Mouse (Mus musculus) erythroblast, embryonic 14.5 days (primary cell): Measurements from ENCODE around the gene Mrpl48.

Experiments
- GATA1 ChIP-seq: IDR thresholded peaks from 2 replicates; pipeline ENCODE4 v1.6.1; 2012; ENCODE audit warnings: low read length, inconsistent platforms, mixed read lengths
- TAL1 ChIP-seq: IDR thresholded peaks from 3 replicates; pipeline ENCODE4 v1.6.1; 2012; ENCODE audit warnings: low read length, inconsistent platforms, mixed read lengths

DNA sequence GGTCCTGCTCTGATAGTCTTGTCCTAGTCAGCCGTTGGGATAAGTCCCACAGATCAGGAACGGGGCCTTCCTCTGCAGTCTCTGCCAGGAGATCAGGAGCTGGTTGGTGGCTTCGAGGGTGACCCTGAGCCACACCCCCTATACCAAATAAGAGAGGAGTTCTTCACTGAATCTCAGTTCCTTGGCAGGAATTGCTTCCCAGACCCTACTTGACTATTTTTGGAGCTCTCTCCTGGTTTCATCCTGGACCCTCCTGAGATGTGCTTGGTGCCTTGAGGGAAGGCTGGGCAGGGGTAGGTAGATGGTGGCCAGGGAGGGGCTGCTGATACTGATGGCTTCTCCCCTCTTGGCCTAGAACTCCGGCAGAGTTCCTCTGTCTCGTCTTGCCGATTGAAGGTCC lies 111.7 kb downstream of the Mrpl48 start:
- TF ChIP-seq GATA1 (no peak), TAL1 (no peak)
